Mouse (Mus musculus) liver, adult 2 months (tissue): ENCODE data around the gene Ccdc62.

Source experiments
- CTCF ChIP-seq: fragments of 200-500 bp; IDR thresholded peaks from 2 replicates; pipeline ENCODE4 v1.5.1; 2011; ENCODE audit warnings: low read depth, low read length, control low read depth
- POLR2A ChIP-seq: fragments of 200-500 bp; IDR thresholded peaks from 2 replicates; pipeline ENCODE4 v1.6.1; 2011; ENCODE audit warnings: low read length, control low read depth; ENCODE audit not compliant: insufficient read depth; ENCODE audit errors: extremely low read depth

GRCm38 (mm10) chr5:123985434-123985833, 55.0 kb downstream of the Ccdc62 start:
- TF ChIP-seq POLR2A = no peak
- no peak for TF ChIP-seq CTCF
